Mouse (Mus musculus) adrenal gland, adult 2 months (tissue): ENCODE measurements at regions not wholly inside any gene's neighbourhood (a gene's known extent, or its start where the extent isn't known, plus 50 kb on each side); places are given as distances from the start of the nearest gene placed in this dataset.

Source experiments
- DNase-seq: peaks from one replicate; pipeline ENCODE4 v3.0.0; 2021

DNA sequence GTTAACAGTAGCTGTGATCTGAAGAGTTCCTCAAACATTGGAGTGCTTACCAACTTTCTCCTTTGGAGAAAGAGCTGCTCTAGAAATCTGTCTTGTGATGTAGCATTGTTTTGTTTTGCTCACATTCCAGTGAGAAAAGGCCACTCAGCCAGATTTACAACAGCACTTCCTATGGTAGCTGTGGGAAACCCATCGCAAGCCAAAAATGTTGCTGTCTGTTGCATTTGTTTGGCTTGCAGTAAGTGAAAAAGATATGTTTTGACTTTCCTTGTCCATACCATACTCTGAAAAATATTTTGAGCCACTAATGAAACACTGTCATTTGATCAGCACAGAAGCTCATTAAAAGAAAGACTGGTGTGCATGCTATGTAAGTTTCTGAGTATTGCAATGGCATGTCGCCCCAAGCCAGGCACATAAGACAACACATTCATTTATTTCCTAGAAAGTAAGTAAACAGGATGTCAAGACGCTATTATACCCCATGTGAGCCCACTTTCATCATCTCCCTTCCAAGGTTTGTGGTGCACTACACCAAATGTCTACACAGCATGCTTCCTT lies 66.2 kb downstream of the Car2 start:
- no peak for DNase-seq

DNA sequence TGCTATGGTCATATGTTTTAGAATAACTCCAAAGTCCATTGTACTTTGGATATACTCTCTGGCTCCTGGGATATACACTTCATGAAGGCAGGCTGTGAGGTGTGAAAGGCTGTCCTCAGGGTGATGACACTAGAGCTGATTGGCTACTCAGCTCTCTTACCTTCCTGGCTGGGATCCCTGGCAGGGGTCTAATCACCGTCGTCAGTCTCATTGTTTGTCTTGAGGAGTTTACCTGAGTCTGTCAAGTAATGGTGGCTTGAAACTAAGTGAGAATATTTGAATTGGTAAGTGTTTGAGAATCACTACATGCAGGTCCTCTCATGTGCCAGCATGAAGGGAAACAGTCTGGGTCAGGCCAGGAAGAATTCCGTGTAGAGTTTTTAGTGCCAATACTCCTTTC lies 66.9 kb downstream of the Car2 start:
- DNase-seq: no peak

DNA sequence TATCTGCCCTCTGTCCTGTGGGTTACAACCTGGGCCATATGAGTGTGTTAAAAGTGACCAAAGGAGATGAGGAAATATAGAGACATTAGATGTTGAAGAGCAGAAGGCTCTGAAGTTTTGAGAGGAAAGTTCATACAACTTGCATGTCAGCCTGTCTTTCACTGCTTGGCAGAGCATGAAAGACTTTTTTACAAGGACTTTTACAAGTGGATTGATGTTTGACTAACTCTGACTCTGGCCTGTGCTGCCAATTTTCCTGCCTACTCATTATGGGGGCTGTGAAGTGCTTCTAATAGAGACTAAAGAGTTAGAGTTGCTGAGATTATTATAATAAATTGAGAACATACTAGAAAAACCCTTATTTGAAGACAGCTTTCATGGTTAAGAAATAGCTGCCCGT lies 71.4 kb downstream of the Car2 start:
- DNase-seq: peak; percentile 44

DNA sequence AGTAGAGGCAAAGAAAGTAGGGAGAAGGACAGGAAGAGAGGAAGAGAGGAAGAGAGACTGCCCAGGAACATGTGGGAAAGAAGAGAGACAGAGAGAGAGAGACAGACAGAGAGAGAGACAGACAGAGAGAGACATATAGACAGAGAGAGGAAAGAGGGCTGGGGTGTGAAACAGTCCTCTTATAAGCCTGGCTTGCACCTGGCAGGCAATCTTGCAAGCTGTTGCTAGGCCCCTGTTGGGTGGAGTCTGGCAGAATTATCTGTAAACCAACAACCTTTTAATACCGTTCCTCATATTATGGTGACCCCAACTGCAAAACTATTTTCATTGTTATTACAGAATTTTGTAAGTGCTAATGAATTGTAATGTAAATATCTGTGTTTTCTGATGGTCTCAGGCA lies 72.2 kb downstream of the Car2 start:
- DNase-seq: no peak

DNA sequence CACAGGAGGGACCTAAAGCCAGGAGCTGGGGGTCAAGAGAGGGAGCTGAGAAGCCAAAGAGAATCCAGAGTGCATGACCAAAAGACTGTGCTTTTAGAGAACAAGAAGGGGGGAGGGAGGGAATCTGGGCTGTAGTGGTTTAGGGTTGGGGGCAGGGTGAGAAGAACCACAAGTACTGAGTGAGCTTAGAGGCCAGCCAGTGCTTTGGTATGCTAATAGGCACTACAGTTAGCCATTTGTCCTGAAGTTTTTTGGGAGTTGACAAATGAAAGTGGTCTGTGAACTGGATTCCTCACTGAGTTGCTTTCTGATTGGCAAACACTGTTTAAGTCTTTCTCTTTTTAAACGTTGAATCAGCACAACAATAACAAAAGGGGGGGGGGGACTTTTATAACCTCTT lies 73.5 kb downstream of the Car2 start:
- DNase-seq: no peak

DNA sequence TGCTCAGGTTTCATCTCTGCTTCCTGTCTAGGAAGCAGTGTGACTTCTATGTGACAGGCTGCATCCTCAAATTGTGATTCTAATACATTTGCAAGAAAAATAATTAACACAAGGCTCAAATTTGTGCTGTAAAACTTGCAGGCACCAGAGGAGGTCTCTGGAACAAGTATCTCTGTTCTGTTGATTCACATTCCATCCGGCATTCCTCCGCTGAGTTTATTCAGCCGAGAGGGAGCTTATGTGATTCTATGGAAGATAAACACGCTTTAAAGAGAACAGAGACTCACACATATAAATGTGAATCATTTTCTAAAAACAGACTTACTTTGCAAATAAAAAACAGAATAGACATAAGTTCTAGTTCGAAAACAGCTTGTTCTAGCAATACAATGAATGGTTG lies 78.7 kb downstream of the Car2 start:
- DNase-seq: no peak

DNA sequence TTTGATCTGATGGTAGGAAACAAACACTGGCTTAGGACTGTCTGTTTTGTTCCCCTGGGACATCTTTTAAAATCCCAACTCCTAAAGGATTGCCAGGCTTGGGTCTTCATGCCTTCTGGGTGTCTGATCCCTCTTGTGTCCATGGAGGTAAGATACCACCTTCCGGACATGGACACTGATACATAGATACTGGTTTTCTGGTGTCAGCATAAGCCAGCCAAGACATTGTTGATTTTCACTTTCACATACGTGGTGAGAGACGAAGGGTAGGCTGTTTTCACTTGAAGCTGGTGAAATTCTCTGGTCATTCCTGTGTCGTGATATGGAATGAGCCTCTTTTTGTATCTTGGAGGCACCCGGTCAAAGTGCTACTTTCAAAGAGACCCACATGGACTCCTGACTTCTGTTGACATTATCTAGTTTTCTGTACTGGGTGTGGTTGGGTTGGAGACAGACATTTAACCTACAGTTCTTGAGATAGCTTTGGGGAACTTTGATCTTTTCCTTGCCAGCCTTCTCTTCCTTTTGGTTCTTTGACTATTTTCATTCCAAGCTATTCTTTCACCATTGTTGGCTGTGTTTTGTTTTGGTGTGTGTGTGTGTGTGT lies 79.5 kb downstream of the Car2 start:
- no peak for DNase-seq

DNA sequence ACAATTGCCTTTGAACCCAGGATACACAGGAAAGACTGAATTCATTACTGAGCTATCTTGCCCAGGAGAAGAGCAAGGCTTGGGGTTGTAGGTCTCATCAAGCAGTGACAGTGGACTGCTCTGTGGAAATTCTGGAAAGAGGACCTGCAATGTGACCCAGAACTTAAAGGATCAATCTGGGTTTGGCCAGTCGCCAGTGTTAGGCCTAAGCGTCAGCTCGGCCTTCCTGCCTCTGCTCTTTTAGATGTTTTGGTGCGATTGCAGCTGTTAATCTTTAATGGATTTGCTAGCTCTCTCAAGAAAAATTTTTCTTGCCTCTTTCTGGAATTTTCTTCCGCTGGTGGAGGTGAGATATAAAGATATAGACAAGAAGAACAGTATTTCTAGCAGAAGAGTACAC lies 81.2 kb downstream of the Car2 start:
- peak; percentile 11 for DNase-seq

DNA sequence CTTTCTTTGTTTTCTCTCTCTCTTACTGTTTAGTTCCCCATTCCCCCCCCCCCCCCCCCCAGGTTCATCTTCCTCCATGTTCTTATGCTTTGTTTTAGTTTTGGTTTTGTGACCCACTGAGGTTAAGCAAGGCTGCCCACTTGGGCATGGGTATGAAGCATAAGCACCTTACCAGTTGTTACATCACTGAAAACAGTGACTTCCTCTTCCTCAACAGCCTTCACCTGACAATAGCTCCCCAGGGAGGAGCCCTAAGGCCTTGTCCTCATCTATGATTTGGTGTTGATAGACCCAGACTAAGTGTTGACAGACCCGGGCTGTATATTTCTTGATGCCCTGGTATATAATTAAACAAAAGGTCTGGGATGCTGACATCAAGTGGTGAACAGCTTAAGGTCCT lies 82.3 kb downstream of the Car2 start:
- no peak for DNase-seq

DNA sequence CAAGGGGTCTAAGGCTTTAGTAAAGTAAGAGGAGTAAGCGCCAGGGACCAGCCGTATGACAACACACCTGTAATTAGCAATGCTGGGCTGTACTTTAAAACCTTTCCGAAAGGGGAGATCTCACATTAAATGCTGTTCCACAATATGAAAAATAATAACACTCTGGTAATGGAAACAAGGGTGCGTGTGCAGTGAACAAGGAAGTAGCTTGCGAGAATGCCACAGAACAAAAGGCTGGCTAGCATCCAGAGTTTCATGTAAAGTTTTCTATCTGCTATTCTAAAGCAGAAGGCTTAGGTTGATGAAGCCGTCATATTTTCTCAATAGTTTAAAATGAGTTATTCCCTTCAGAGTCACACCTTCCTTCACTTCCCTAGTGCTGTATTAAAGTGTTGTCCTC lies 83.6 kb downstream of the Car2 start:
- DNase-seq: peak; percentile 42

DNA sequence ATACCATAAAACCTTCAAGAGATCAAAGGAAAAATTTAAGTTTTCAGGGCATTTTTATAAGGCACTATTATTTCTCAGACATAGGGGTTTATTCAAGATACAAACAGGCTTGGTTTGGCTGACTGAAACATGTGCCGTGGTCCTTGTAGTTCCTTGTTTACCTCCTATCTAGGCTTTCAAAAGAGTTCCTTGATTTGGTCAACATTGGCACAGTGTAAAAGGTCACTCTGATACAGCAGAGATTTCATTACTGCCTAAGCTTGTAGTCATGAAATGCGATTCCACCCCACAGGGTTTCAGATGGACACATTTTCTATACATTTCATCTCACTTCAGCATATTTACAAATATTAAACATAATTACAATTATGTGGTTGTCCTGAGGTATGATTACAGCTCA lies 85.6 kb downstream of the Car2 start:
- peak; percentile 21 for DNase-seq

DNA sequence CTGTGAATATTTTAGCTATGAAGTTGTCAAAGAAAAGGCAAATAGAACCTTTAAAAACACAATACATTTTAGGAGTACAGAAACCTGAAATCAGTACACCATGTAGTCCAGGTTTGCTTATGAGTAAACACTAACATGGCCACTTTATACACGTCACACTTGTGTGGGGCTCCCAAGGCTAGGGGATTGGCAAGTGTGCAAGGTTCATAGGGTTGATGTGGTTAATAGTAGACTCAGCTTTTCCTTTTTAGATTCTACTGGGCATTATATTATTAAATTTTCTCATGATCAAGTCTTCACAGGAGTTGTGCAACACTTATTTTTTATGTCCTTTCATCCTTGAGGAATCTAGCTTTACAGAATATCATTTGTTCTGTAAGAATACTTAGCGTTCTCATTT lies 88.7 kb downstream of the Car2 start:
- no peak for DNase-seq

DNA sequence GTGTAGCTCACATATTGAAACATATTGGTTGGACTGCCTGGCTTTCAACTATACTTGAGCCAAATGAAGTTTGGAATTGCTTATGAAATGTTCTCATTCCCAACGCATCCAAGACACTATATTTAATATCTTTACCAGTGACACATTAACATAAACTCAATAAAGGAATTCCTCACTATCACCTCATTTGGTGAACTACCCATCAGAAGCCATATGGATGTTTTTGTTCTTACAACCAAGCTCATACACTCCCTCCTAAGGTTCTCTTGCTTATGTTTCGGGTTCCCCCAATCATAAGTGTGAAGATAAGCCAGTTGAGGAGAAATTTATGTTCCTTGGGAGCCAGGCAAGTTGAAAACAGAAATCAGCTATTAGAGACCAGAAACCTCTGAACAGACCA lies 89.1 kb downstream of the Car2 start:
- no peak for DNase-seq

DNA sequence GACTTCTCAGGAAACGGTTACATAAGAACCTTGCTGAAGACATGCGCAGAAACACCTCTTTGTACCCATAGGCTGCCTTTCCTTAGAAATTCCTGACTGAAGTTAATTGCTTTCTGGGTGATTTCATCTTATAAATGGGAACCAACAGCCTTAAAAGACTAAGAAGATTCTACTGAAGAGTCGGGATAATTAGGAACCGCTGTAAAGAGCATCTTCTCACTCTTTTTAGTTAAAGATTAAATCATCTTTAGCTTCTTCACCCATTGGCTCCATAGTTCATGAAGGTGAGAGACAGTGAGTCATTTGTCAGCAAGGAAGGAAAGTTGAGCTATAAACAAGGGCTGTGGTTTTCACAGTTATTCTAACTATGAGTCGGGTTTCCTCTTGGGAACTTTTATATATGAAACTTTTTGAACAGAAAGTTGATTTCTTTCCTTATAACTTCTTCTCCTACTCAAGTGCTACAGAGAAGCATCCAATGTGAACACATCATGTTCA lies 93.1 kb downstream of the Car2 start:
- DNase-seq: no peak

DNA sequence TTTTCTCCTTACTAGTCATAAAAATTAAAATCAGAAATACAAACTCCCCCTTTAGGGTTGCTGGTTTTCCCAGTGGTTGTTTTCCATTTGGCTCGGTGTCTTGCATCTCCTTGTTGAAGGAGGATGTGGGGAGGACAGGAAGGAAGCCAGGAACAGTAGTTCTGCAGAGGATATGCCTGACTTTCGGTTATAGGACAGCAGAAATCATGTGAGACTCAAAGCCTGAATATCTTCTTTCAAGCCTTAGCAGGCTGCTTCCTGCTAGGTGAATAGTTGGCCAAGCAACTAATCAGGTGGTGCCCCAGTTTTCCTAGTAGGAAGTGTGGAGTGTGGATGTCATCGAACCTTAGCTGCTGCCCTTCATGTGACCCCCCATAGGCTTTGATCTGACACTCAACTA lies 103.6 kb downstream of the Car2 start:
- no peak for DNase-seq

DNA sequence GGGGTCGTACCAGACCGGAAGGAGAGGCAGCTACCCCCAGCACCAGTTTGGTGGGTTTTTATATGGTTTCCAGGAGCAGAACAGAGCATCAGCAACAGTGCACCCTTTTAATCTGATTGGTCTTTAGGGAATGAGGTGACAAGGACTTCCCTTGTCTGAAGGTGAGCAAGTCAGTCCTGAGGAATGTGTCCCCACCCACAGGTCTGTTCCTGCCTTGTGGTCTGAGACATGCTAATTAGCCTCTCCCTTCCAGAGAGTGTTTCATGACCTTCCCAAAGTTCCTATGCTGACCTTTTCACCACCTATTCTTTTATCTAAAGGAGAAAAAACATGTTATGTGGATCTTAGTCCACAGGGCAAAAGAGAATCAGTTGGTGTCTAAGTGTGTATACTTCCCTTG lies 107.9 kb downstream of the Car2 start:
- no peak for DNase-seq

DNA sequence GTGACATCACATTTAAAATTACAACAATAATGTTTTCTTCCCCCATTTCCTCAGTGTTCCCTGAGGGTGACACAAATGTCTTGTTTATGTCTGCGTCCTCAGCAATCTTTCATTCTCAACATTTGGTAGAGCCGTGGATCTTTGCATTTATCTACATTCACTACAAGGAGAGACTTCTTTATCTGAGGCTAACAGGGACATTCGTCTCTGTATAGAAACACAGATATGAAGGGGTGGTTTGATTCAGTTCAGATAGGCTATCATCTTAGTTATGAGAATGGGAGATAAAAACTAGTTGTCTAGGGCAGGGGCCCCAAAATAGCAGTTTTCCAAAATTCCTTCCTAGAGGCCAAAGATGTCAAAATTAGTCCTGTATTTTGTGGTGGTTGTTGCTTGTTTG lies 111.2 kb downstream of the Car2 start:
- DNase-seq: no peak

DNA sequence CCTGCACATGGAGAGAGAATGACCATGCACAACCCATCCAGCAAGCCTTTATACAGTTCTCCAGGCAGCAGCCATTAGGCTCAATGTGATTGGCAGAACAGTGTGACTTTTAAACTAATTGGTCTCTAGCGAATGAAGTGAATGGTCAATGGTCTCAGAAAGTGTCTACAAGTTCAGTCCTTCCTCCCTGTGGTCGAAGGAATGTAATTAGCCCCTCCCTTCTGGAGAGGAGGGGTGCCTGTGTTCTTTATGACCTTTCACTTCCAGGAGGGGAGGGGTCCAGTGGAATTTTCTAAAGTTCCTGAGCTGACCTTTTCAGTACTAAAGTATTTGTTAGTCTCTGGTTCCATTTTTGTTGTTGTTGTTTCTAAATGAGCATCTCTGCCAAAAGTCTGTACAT lies 112.4 kb downstream of the Car2 start:
- no peak for DNase-seq

DNA sequence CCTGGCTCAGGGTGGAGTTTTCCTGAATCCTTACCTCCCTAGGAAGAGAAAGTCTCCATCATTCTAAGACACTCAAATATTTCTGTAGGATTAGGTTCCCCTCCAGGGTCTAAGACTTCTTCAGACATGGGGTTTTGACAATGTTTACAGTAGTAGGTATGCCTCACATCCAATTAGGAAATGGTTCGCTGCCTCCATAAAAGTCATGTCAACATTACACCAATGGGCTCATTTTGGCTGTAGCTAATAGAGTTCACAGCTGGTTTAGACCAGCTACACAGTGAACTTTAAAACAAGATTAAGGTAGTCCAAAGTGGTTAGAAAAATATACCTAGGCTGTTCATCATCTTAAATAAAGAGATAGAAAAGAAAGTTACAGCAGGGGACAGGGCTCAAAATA lies 113.3 kb downstream of the Car2 start:
- DNase-seq: no peak

DNA sequence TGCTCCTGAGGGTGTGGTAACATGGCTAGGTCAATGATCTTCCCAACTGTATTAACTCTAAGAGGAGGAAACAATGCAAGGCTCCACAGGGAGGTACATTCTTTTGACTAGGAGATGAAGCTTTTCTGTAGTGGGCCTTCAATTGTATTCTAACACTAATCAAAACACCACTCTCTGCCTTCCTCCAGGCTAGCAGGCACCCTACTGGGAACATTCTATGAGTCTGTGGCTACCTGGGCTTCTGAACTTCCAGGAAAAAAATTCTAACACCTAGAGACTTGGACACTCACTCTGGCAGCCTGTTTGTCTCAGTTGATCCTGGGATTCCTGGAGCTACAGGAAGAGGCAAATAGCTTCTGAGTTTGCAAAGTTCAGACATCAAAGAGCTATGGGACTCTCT lies 113.8 kb downstream of the Car2 start:
- DNase-seq: no peak

DNA sequence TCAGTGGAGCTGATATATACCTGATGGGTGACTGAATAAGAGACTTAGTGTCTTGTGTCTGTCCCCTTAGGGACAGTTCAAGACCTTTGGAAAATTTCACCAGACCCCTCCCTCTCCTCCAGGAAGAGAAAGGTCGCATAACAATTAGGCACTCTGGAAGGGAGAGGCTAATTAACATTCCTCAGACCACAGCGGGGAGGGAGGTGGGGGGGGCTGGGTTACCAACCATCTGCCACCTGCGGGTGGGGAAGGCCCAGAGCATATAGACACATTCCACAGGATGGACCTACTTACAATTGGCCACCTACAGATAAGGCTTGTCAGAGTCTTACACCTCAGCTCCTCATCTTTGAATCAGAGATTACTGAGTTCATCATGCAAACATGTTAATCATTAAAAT lies 114.6 kb downstream of the Car2 start:
- DNase-seq: no peak

DNA sequence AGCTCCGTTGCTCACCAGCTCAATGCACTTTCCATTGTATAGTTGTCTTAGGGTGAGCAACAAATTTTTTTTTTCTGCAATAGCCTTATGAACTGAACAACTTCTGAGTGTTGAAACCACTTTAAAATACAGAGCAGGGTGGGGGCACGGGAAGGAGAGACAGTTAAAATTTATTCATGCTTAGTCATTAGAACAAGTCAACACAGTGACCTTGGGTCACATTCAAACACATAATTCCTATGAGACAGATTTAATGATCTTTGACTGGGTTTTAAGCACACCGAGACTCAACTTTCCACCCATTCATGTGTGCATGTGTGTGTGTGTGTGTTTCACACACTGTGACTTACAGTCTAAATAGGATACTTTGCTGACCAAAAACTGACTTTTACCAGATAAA lies 121.7 kb downstream of the Car2 start:
- DNase-seq: peak; percentile 68

DNA sequence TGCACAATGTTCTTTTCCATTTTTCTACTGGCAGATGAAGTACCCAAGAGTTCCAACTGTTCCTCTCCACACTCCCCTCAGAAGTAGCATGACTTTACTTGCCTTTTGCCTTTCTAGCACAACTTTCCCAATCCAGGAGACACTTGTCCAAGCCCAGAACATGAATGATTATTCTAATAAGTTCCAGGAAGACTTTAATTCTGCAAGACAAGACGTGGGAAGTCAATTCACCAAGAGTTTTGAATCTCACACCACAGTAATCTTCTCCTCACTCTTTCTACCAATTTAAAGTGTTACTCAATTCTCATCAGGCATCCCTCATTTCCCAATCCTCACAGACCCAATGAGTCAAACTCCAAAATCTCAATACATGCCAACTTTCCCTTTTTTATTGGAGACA lies 122.4 kb downstream of the Car2 start:
- DNase-seq: no peak

DNA sequence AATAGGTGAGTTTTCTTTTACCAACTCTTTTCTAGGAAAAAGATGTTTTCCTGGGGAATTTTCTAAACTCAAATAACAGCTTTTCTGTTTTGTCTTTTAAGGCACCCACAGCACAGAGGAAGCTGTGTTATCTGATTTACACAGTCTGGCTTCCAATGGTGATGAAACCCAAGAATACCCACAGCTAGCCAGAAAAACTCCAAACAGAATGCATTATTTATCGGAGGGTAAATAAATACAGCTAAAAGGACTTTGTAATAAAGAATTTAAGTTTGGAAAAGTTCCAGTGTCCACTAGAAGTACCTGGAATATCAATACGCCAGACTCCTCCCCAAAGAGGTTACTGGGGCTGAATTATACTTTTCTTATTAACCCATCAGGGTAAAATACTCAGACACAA lies 123.7 kb downstream of the Car2 start:
- no peak for DNase-seq

DNA sequence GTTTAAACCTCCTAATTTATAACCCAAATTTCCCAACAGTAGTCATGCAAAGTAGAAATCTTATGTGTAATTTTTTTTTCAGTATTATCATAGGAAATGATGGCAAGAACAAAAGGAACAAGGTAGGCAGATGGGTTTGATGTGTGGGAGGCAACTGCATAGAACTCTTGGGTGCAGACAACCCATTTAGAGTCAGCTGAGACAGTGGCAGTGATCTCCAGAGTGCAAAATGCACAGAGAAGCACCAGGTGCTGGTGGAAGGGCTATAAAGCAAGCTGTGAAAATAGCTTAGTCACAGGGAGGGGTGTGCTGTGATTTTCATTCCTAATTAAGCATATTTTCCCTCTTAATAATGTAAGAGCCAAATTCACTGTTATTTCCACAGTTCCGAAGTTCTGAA lies 130.5 kb downstream of the Car2 start:
- DNase-seq: no peak
